Mouse (Mus musculus): Measurements from ENCODE around the gene Tmprss11c. TPM values are rescaled to one million over a fixed set of nuclear protein-coding genes. Genes with fewer than 3 reads are reported as not detected.

The Tmprss11c gene
- polyA plus RNA-seq (2014; fragmentation: Illumina TruSeq; extraction: RNeasy Lipid Tissue Mini Kit (QIAGEN cat#74804); ENCODE audit: low read depth, low replicate concordance): not detected

GRCm38 (mm10) chr5:86289208-86289607 lies at the start of gene Tmprss11c:
Gene Tmprss11c, minus strand, starts transcription at chr5:86289308.

DNA sequence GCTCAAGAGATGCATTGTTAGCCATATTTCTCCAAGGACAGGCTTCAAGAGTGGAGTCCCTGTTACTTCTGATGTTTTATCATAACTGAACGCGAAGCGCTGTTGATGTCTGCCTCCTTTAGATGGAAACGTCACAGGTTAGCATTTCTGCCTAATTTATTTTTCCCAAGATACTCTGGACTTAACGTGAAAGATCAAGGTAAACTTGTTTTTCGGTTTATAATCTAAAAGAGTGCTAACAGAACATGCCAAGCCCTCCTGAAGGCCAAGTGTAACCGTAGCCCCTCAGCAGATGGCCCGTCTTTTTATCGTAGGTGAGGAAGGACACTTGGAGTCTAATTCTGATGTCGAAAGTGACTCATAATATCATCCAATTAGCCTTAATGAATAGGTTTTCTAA lies 91.3 kb downstream of the Tmprss11c start, which contains the start of gene Gnrhr:
Gene Gnrhr (minus strand): TSS at position 101 of the 400 bp plus-strand sequence.

Other genes starting within 250 kb of the Tmprss11c start
- gene Cenpc1, start 223.7 kb downstream of the Tmprss11c start, polyA plus RNA-seq (2014; fragmentation: Illumina TruSeq; extraction: RNeasy Lipid Tissue Mini Kit (QIAGEN cat#74804); ENCODE audit: low read depth, low replicate concordance): 50.7 TPM
- 2.7 TPM for gene Stap1, start 217.6 kb downstream of the Tmprss11c start, polyA plus RNA-seq (2014; fragmentation: Illumina TruSeq; extraction: RNeasy Lipid Tissue Mini Kit (QIAGEN cat#74804); ENCODE audit: low read depth, low replicate concordance)
- 65.7 TPM for gene Uba6, start 116.5 kb downstream of the Tmprss11c start, polyA plus RNA-seq (2014; fragmentation: Illumina TruSeq; extraction: RNeasy Lipid Tissue Mini Kit (QIAGEN cat#74804); ENCODE audit: low read depth, low replicate concordance)
- 7.6 TPM for gene Gnrhr, start 91.4 kb downstream of the Tmprss11c start, polyA plus RNA-seq (2014; fragmentation: Illumina TruSeq; extraction: RNeasy Lipid Tissue Mini Kit (QIAGEN cat#74804); ENCODE audit: low read depth, low replicate concordance)
- gene Tmprss11d, start 84.1 kb upstream of the Tmprss11c start, polyA plus RNA-seq (2014; fragmentation: Illumina TruSeq; extraction: RNeasy Lipid Tissue Mini Kit (QIAGEN cat#74804); ENCODE audit: low read depth, low replicate concordance): not detected
- not detected for gene Tmprss11a, start 179.7 kb upstream of the Tmprss11c start, polyA plus RNA-seq (2014; fragmentation: Illumina TruSeq; extraction: RNeasy Lipid Tissue Mini Kit (QIAGEN cat#74804); ENCODE audit: low read depth, low replicate concordance)
- gene Tmprss11g, start 229.3 kb upstream of the Tmprss11c start, polyA plus RNA-seq (2014; fragmentation: Illumina TruSeq; extraction: RNeasy Lipid Tissue Mini Kit (QIAGEN cat#74804); ENCODE audit: low read depth, low replicate concordance): not detected

All from adrenal gland, adult 10 weeks (tissue).